Mouse (Mus musculus) heart, adult 2 months (tissue): ENCODE measurements around the gene Slc16a2.

Experiments used
- EP300 ChIP-seq: fragments of 200-500 bp; IDR thresholded peaks from 2 replicates; pipeline ENCODE4 v1.6.1; 2011; ENCODE audit warnings: low read depth, low read length, control low read depth; ENCODE audit not compliant: insufficient read depth
- POLR2A ChIP-seq: fragments of 200-500 bp; IDR thresholded peaks from 2 replicates; pipeline ENCODE4 v1.6.1; 2011; ENCODE audit warnings: mild to moderate bottlenecking, low read depth, low read length, control low read depth; ENCODE audit not compliant: insufficient read depth

- TF ChIP-seq EP300: no peak
- TF ChIP-seq POLR2A: no peak
These were observed 128.9 kb downstream of the Slc16a2 start for GRCm38 (mm10) chrX:103692916-103693315.
